Mouse (Mus musculus): ENCODE measurements at regions not wholly inside any gene's neighbourhood (a gene's known extent, or its start where the extent isn't known, plus 50 kb on each side); places are given as distances from the start of the nearest gene placed in this dataset.

DNA sequence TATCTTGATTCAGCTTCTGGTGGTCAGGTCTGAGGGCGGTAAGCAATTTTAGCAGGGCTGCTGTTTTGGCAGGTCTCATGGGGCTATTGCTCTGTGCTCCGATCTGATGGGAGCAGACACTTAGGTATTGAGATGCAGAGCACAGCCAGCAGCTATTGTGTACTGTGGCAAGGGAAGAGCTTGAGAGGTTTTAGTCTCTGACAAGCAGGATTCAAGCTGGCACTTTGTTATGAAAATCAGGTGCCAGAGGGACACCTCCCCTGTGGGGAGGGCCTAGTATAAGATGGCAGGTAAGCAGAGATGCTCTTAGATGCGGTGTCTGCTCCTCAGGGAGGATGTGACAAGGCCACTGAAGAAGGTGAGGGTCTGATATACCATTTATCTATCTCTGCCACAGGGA, 343.3 kb downstream of the Samd5 start:
- no peak for TF ChIP-seq POLR2A (IDR thresholded peaks at IDR 0.05; ENCODE audit: insufficient read depth, low read depth, low read length)
- TF ChIP-seq CTCF (IDR thresholded peaks at IDR 0.05), result no peak
- TF ChIP-seq EP300 (IDR thresholded peaks at IDR 0.05; ENCODE audit: insufficient read depth, low read depth, low read length), result no peak

Measured in heart, adult 2 months (tissue).